Mouse (Mus musculus): ENCODE data around the gene Dclre1b.
"Not testable (repeated sequence)": the region's sequence is repeated elsewhere in the genome, so short reads cannot be mapped to it uniquely, and the experiment has no call there.

Dclre1b gene

DNA sequence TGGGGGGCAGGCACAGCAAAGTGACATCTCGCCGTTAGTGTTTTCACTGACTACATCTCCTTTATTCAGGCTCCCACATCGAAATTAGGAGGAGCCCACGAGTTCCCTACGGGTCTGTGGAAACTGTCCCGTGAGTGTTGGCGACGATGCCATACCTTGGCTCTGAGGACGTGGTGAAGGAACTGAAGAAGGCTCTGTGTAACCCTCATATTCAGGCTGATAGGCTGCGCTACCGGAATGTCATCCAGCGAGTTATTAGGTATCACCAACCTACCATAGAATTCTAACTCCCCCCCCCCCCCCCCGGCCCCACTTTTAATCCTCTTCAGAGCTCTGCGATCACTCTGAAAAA is 531 bp upstream of the Dclre1b start:
- DNase-seq = no peak

DNA sequence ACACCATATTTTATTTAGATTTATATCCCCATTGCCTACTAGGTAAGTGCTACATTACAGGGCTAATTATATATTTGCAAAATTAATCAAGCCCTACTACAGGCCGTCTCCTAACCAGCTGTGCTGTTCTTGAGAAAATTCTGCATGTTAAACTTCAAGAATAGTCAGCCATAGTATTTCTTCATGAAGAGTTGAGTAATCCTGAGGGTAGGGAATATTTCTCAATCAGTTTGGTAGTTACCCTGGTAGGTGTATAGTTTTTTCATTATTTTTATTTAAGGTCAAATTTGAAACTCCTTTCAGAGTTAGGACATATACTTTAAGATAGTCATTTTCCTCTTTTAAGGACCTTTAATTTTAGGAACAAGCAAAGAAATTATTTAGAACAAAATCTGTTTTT is 3.6 kb downstream of the Dclre1b start:
- no peak for DNase-seq

DNA sequence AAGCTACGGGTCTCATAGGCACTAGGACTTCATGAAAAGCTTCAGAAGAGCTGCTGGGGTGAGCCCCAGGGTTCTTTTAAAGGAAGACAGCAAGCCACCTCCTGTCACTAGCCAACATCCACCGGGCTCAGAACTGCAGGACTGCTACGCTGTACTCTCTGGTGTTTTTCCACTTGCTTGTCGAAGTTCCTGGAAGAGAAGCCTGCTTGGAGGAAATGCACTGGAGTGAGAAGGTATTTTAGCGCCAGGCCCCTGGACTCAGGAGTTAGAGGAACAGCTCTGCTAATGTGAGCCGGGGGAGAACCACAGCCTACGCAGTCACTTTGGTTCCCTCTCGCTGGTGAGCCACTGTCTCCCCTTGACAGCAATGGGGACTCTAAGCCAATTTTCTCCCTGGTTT is 6.4 kb downstream of the Dclre1b start:
- DNase-seq = no peak

DNA sequence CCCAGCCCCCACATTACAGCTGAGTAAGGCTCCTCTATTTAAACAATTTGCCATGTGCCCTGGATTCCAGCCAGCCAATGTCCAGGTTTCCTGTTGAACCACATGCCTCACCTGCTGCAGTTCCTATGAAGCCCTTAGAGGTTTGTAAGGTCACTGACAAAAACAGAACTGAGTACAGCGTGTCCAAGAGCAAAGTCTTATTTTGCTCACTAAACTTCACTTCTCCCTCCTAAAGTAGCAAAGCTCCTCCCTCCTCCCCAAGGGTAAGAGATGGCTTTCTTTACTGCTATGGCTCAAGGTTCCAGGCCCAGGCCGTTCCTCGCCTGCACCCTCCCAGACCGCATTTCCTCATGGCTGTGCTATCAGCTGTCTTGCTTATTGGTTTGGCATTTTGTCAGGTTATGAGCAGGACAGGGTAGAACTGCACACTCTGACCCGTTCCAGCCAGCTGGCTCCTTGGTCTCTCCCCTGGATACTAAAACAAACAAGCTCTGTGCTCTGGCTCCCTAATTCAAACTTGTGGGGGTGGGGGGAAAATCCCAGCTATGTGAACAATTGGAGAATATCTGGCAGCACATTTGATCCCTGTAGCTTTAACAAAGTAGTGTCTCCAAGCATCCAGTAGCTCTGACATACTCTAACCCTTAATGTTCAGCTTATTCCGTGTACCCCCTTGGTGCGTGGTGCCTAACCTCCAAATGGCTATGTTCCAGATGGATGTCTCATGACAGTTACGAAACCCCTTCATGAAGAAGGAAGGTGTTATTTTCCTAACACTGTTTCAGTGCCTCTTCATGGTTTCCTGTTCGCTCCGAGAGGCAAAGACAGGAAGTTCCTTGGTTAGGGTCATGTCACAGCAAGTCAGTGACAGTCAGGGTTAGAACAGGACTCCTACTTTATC is 7.4 kb downstream of the Dclre1b start:
- peak; percentile 89 to 93 for DNase-seq

DNA sequence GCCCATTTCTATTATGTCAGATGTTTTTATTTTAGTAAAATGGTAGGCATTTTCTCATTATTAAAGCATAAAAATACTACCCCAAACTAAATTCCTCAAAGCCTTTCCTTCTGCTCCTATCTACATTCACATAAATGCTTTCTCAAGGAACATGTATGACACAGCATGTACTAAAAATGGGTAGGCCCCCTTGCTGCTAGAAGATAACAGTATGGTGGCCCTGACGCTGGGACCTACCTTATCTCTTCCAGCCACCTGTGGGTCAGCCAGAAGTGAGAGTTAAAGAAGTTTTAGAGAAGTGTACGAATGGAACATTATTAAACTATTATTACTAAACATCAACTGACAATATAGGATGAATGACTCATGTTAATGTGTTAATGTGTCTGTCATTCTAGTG is 9.7 kb downstream of the Dclre1b start:
- DNase-seq = no peak

DNA sequence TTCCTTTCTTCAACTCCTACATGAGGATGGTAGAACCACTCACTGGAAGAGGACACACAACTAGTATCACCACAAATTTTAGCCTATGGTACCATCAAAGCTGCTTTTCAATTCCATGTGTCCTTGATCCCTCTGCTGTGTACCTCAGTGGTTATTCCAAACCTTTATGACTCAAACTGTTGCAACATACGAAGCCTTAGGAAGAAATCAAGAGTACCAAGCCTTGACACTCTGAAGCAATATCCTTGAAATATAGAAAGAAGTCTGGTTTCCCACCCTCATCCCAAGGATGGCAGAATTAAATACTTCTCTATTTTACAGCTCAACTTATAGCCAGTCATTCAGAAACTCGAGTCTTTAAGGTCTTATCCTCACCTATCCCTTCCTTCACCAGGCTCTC is 12.9 kb downstream of the Dclre1b start:
- no peak for DNase-seq

DNA sequence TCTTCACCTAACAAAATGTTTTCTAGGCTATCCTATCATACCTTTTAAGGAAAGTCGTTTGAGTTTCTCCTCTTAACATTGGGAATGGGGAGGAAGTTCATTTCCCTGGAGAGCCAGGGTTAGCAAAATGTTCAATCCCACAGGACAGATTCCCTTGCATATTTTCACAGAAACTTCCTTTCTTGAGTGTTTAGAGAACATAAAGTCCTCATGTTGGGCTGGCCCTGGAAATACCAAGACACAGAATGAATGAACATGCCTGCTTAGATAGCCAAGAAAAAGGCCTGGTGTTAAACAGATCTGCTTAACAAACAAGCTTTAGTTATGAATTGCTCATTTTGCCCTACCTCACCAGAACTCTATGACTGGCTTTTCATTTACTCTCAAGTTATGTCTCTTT is 16.7 kb downstream of the Dclre1b start:
- DNase-seq = no peak

DNA sequence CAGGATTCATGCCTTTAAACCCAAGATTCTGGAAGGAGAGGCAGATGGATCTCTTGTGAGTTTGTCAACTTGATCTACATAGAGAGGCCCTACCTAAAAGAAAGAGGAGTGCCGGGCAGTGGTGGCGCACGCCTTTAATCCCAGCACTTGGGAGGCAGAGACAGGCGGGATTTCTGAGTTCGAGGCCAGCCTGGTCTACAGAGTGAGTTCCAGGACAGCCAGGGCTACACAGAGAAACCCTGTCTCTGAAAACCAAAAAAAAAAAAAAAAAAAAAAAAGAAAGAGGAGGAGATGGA is 17.2 kb downstream of the Dclre1b start:
- not testable (repeated sequence) for DNase-seq

DNA sequence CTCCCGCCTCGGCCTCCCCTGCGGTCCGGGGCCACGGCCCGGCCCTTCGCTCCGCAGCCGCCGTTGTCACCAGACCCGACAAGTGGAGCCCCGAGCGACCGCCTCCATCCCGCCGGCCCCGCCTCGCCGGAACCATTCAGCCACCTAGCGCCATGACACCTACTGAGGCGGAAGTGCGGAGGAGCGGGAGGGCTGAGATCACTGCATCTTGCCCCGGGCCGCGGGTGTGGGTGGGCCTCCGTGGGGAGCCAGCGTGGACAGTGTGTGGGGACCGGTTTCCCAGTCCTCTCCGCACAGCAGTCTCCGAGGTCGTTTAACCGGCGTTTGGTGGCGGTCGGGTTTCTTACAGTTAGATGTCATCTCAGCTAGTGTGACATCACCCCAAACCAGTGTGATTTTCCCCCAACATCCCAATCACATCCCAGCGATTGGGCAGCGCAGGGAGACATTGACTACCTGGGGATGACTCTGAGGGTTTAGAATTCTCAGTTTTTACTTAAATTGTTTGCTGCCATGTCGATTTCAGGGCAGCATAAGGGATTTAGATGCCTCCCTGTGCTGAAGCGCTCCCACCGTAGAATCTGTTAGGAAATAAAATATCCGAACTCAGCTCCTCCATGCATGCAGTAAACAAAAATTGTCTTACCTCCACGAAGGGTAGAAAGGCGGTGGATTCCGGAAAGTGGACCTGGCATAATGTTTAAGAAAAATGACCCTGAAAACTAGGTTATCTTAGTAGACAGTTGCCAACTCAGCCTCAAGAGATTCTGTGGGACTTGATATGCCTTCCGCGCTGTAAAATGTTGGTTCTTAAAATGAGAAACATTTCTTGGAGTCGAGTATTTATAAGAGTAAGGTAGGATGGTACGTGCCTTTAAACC is 17.8 kb downstream of the Dclre1b start, which contains the start of gene Hipk1:
TSS of gene Hipk1 (minus strand) at position 334 of the 881 bp plus-strand sequence.
- DNase-seq = peak; percentile 96 to 97

DNA sequence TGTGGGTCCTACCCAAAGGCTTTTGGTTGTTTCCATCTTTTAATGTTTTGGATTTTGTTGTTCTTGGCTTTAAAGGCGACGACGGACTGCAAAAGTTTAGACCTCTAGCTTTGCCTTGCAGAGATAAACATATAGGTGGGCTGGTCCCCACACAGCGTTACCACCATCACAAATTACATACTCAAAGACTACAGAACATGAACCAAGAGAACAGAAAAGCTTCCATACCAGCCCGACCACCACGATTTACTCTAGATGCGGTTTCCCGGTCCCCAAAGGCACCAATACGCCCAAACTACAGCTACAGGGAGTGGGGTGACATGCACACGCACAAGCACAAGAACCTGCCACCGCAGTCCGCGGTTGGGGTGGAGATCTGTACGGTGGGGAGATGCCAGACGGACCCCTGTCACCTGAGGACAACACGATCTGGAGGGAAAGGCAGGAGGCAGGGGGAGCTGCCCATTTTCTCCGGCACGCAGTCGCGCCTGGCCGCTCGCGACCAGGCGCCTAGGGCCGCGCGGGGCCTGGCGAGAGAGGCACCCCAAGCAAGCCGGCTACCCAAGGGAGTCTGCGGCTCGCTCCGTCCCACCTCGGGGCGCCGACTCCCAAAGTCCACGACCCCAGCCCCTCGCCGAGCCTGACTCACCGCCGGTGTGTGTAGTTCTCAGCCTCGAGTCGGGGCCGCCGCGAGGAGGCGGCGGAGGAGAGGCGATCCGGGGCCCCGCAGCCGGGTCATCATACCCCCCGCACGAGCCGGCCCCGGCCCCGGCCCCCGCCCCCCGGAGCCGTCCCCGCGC is 18.7 kb downstream of the Dclre1b start:
- DNase-seq = peak; percentile 27 to 34

DNA sequence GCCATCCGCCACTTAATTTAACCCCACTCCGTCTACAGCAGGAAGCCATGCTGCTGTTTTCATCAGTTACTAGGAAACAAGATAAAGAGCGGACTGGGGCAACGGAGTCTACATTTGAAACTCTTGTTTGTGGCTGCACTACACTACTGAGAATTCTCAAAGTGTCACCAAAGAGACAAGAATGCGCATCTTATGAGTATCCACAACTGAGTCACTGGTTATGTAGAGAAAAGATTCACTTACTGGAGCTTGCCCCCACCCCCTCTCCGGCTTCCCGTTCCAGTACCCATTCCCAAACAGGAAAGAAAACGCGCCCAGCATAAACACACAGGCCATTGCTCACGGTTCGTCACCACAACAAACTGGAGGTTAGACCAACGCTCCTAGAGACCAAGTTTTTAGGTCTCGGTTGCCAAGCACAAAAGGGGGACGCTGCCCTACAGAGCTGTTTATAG is 19.3 kb downstream of the Dclre1b start:
- peak; percentile 72 to 79 for DNase-seq

DNA sequence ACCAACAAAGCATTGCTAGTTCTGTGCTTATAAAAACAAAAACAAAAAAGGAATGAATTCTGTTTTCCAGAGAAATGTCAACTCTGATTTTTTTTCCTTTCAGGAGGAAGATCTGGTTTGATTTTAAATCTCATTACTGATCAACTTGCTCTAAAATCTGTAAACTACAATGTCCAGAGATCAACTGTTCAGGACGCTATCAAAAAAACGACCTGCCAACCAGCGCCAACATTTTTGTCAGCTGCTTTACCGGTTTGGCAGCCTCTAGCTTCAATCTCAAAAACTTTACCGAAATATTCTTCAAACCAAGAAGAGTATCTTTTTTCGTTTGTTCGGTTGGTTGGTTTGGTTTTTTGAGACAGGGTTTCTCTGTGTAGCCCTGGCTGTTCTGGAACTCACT is 20.1 kb downstream of the Dclre1b start:
- DNase-seq = no peak

DNA sequence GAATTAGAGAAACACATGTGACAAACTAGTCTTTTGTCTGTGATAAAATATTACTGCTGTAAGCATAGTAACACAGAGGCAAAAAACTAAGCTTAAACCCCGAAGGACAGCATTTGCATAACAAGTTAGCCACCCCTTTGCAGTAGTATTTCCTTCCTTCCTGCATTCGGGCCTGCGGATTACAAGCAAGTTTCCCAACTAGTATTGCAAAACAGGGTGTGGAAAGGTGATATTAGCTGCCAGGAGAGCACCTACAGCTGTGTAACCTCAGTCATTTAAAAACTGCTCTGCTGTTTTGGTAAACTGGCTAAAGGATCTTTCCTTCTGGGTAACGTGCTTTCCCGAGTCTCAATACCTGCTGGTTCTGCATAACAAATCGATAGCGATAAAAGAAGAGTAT is 22.0 kb downstream of the Dclre1b start:
- DNase-seq = peak; percentile 60 to 72

DNA sequence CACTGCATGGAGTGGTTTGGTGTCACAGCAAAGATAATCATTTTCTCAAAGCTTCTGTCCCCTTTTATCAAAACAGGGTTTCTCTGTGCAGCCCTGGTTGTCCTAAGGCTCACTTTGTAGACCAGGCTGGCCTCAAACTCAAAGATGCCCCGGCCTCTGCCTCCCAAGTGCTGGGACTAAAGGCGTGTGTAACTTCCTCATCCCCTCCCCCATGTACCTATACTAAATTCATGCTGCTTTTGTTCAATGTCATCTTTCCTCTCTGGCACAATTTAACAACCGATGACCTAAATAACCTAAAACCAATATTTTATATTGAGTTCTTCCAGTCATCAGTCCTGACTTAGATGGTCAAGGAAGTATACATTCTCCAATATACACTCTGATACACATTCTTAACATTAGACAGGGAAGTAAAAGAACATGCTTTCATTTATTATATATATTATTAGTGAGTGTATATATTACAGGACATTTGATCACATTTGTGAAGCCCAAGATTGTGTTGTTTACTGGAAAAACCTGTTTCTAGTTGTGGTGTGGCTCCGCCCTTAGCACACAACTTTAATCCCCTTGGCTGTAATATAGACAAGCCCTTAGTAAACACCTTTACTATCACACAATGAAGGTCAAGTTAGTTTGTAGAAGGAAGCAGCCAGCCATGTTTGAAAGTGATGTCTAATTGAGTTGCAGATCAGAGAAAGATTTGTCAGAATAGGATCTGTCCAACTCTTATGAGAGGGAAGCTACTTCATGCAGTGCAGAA is 26.2 kb downstream of the Dclre1b start:
- no peak for DNase-seq

DNA sequence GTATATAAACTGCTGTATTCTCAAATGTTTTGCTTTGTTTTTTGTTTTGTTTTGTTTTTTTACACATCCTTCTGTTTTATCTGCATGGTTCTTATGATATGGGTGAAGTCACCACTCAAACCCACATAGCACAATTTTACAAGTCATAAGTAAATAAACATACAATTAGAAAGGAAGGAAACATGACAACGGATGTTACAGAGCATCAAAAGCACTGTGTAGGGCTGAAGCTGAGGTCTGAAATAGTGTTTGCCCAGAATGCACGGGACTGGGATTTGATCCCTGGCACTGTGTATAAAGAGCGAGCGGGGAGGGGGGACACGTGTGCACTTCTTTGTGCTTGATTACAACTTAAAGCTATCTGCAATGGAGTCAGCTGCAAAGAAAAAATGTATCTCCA is 28.5 kb downstream of the Dclre1b start:
- no peak for DNase-seq

DNA sequence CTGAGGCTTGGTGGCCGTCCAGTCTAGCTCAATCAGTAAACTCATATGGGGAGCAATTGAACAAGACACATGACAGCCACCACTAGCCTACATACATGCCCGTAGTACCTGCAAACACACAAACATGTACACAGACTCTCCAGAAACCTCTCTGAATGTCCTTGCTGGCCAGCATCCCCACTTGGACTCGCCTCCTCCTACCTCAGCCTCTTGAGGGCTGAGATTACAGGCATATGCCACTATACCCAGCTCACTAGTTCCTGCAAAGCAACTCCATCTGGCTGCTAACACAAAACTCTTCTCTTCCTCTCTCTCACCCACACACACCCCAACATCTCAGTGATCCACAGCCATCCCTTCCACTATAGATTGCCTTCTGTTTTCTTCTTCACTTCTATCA is 29.0 kb downstream of the Dclre1b start:
- no peak for DNase-seq

DNA sequence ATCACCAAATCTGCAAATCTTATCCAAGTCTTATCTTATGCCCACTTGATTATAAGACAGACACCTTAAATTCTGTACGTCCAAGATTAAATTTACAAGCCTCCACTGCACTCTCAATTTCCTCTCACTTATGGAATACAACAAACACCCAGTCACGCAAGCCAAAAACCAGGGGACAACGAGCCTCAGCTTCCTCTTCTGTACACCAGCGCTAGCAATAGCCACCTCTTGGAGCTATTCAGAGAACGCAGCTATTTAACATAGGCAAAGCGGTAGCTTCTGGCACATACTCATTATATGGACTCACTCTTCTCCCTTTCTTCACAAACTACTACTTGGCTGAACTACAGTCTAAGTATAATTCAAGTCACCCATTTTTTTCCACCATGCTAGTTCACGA is 30.1 kb downstream of the Dclre1b start:
- DNase-seq = no peak

DNA sequence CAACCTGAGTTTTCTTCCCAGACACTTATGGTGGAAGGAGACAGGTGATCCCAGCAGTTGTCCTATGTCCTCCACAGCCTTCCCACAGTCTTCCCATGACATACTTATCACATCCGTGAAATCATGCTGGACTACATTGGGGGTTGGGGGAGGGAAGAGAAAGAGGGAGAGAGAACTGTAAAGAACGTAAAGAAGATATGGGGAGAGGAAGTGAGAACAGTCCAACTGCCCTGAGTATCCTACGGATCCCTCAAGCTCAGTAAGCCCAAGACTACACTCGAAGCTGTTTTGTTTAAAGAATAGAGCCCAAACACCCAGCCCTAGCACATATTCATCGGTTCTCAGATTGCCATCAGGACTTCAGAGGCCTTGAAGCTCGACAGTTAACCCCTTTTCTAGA is 30.6 kb downstream of the Dclre1b start:
- DNase-seq = no peak

DNA sequence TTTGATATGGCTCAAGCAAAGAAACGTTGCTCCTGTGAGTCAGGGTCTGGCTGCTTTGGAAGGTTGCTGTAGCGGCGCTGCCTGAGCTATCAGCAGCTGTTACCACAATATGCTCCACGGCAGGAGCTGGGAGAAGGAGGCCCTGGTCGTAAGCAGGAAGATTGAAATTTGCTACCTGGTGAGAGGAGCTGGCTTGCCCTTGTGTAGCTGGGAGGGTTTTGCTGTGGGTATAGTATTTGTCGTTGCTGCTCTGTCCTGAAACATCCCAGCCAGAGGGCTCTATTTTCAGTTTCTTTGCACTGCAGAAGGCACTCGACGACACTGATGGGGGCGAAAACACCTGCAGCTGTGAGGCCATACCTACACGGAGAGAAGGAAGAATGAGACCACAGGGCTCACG is 31.3 kb downstream of the Dclre1b start:
- no peak for DNase-seq

DNA sequence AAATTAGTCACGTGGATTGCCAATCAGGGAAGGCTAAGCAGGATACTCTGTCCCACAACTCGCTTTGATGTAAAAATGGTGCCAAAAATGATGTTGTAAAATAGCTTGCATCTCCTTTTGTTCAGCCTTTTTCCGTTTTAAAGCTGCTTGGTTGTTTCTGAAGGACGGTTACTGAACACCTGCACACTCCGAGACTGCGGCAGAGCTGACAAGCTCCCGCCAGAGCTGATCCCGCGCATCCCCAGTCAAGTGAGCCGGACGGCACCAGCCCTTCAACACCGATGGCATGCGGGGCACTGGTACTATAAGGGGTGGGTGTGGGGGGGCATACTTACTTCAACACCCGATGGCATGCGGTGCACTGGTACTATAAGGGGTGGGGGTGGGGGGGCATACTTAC is 35.2 kb downstream of the Dclre1b start:
- DNase-seq = no peak

DNA sequence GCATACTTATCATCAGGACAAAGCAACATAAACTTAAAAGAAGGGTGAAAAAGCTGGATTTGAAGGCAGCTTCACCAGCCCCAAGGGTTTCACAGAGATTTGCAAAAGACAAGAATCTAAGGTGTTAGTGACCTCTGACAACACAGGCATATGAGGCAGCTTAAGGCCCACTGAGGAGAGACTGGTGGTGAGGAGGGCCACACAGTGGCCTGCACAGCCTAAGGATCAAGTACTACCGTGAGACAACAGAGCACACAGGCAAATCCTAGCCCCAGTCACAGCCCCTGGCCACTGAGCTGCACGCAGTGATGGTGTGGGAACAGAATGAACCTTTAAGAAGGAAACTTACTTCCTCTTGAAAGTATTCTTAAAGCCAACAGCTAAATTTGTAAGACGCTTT is 35.7 kb downstream of the Dclre1b start:
- DNase-seq = no peak

DNA sequence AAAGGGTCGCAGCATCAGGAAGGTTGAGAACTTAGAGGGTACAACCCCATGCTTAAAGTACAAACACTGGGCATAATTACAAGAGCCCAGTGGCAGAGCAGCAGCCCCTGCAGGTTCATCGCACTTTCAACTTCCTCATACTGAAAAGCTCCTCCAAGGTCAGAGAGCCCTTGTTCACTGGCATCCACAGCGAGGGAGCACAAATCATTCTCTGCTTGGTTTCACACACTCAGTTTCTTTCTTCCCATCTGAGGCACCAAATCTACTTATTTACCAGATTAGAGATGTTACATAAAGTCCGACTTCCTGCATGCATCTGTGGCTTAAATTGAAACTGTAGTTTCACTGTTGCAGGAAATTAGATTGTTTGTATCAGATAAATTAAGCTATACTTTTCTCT is 36.4 kb downstream of the Dclre1b start:
- DNase-seq = no peak

Data from lung, adult 18-20 months (tissue).